Mouse (Mus musculus) embryonic facial prominence, embryonic 15.5 days (tissue): Measurements from ENCODE around the gene Adap2. TPM values are rescaled to one million over a fixed set of nuclear protein-coding genes. Genes with fewer than 3 reads are reported as not detected.
A peak's percentile ranks its signal among the peaks of the same experiment; 100 is the strongest.

Source experiments
- ATAC-seq: fragments of 200-750 bp; cut with Nextera tagmentation; 2 replicates; pipeline ENCODE4 v1.8.0; 2017; ENCODE audit warnings: low read depth, moderate TSS enrichment; ENCODE audit not compliant: insufficient number of reproducible peaks, low FRiP score, low TSS enrichment
- H3K27ac ChIP-seq: fragments of 300-500 bp; sonication (generic); replicated peaks from 2 replicates; pipeline ENCODE4 v1.5.1; 2015; ENCODE audit warnings: mild to moderate bottlenecking, inconsistent platforms
- H3K27me3 ChIP-seq: fragments of 300-500 bp; sonication (generic); 2 replicates; pipeline ENCODE4 v1.6.1; 2015; ENCODE audit warnings: inconsistent platforms
- H3K36me3 ChIP-seq: fragments of 300-500 bp; sonication (generic); 2 replicates; pipeline ENCODE4 v1.6.1; 2015; ENCODE audit warnings: mild to moderate bottlenecking, inconsistent platforms
- H3K4me1 ChIP-seq: fragments of 300-500 bp; sonication (generic); 2 replicates; pipeline ENCODE4 v1.6.1; 2015; ENCODE audit warnings: inconsistent platforms
- H3K4me2 ChIP-seq: fragments of 300-500 bp; sonication (generic); replicated peaks from 2 replicates; pipeline ENCODE4 v1.6.1; 2015; ENCODE audit warnings: mild to moderate bottlenecking, inconsistent platforms
- H3K4me3 ChIP-seq: fragments of 300-500 bp; sonication (generic); replicated peaks from 2 replicates; pipeline ENCODE4 v1.5.1; 2015; ENCODE audit warnings: mild to moderate bottlenecking, inconsistent platforms
- H3K9ac ChIP-seq: fragments of 300-500 bp; sonication (generic); 2 replicates; pipeline ENCODE4 v1.6.1; 2015; ENCODE audit warnings: inconsistent platforms
- H3K9me3 ChIP-seq: fragments of 300-500 bp; sonication (generic); replicated peaks from 2 replicates; pipeline ENCODE4 v1.6.1; 2016; ENCODE audit warnings: inconsistent platforms
- WGBS: fragments of 180-500 bp; shearing (Covaris S2); methylation state at CpG from one replicate; pipeline ENCODE4 v1.1.7; 2015; 5-methylcytosine and 5-hydroxymethylcytosine counted together
- polyA plus RNA-seq: library from polyadenylated mRNA; unstranded; fragments of >200 nt; fragmentation: Nextera tagmentation; extraction: Ambion mirVana; gene quantifications from 2 replicates; pipeline ENCODE4 v1.2.1, GENCODE M21; 2015

Adap2 gene
- 2.4 and 3.0 TPM in 2 replicates for polyA plus RNA-seq

DNA sequence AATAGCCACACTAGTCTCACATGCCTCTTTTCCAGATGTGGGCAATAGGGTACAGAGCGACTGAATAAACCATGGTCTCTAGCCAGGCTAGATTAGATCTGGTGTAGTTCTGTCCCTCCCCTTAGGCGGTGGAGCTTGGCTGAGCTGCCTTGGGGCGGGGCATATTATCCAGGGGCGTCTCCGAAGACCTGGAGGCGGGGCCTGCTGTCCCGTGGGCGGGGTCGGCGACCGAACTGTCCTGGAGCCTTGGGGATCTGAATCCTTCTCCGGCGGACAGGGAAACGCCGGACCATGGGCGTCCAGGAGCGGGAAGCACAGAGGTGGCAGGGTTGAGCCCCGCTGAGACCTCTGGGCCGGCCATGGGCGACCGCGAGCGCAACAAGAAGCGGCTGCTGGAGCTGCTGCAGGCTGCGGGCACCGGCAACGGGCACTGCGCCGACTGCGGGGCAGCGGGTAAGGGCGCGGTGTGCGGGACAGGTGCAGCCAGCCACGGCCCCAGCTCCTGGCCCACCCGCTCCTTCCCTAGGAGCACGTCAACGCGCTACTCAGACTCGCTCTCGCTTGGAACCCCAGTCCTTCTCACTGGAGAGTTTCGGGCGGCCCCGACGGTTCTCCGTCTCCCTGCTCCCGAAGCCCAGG lies at the start of gene Adap2:
Gene Adap2 (plus strand): TSS at position 249 of the 639 bp plus-strand sequence.
- peak; percentile 85 for ATAC-seq
- H3K27ac ChIP-seq, result no peak within 1 kb of the TSS
- no peaks in the 10 kb centered on the region for H3K9me3 ChIP-seq
- H3K4me3 ChIP-seq, result peak within 1 kb of the TSS; percentile 54
- WGBS, result under 1% methylated on average over 47 of the region's 47 CpGs
- H3K9ac ChIP-seq, result 0 out of 2 replicates have a peak within 1 kb of the TSS, but pooled peaks have one; percentile 9
- peaks cover 8% of the 10 kb centered on the region for H3K4me1 ChIP-seq
- H3K4me2 ChIP-seq, result peak within 1 kb of the TSS; percentile 83
- no peaks in the 10 kb centered on the region for H3K36me3 ChIP-seq
- peaks cover 55% of the 10 kb centered on the region for H3K27me3 ChIP-seq

DNA sequence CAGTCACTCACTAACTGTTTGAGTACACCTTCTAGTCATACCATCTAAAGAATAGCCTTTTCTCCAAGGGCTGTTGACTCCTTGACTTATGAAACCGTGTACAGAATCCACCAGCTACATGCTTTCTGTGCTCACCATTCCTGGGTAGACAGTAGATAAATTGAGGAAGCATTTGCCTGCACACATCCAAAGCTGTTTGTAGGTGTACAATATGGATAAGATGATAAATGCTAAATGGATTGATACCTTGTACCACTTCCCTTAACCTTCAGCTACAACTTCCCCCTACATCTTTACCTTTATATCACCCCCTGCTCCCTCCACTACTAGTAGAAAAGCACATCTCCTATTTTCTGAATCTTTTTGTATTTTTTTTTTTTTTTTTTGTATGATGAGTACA lies 49.5 kb upstream of the Adap2 start:
- ATAC-seq, result no peak
- Histone ChIP-seq H3K4me2 (no peak overlapping the region), H3K9me3 (no peaks in the 10 kb centered on the region), H3K36me3 (peaks cover 51% of the 10 kb centered on the region), H3K9ac (no peak overlapping the region), H3K4me3 (no peak overlapping the region), H3K4me1 (no peaks in the 10 kb centered on the region), H3K27me3 (no peaks in the 10 kb centered on the region), H3K27ac (no peak overlapping the region)
- 91% methylated on average over 1 of the region's 1 CpGs for WGBS

DNA sequence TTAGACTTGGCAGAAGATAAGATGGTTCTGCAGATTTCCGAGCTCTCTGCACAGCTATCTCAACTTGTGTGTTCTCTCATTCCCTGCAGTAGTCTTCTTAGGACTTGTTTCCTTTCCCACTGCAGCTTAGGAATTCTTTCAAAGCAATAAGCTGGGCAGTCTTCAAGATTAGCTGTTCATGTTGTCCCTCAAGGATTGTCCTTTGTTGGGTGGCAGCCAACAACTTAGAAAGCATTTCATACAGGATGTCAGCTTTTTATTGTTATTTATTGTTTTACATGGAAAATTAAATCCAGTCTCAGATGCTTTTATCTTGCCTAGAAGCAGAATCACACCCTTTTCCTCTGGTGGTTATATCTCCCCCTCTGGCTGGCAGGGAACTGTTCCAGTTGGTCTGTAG lies 37.5 kb upstream of the Adap2 start:
- WGBS, result 71% methylated on average over 1 of the region's 1 CpGs
- H3K4me1 ChIP-seq, result no peaks in the 10 kb centered on the region
- no peak overlapping the region for H3K9ac ChIP-seq
- peaks cover 64% of the 10 kb centered on the region for H3K36me3 ChIP-seq
- no peaks in the 10 kb centered on the region for H3K9me3 ChIP-seq
- H3K27ac ChIP-seq, result no peak overlapping the region
- H3K4me2 ChIP-seq, result no peak overlapping the region
- no peak overlapping the region for H3K4me3 ChIP-seq
- no peak for ATAC-seq
- H3K27me3 ChIP-seq, result no peaks in the 10 kb centered on the region

DNA sequence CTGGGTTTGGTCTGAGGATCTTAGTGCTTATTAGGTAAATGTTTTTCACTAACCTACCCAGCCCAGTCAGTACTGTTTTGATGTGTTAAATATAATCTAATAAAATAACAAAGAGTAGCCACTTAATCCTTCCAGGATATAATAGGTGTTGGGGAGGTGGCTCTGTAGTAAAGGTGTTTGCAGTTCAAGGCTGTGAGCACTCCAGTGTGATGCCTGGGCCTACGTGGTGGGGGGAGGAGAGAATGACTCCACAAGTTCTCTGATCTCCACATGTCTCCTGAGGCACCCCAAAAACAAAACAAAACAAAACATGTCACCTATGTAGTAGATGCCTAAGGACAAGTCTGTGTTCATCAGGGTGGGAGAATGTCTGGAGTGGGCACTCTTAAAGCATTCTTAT lies 21.9 kb upstream of the Adap2 start:
- no peaks in the 10 kb centered on the region for H3K27me3 ChIP-seq
- no peak for ATAC-seq
- 82% methylated on average over 1 of the region's 1 CpGs for WGBS

DNA sequence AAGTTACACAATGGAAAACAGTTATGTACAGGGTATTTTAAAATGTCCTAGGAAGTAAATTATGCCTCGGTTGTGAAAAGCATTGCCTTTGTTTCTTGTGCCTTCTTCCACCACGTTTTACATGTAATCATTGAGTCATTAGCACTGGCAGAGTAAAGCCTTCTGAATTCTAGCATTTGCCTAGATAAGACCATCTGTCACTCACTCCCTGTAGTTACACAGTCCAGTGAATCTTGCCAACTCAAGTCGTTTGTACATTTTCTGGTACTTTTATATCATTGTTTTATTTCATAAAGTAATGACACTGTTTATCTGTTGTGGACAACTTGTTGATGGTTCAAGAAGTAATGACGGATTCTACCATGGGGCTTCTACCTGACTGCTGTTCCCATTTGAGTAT lies 19.2 kb upstream of the Adap2 start:
- Histone ChIP-seq H3K4me3 (no peak overlapping the region), H3K9ac (no peak overlapping the region), H3K36me3 (peaks cover 48% of the 10 kb centered on the region), H3K4me1 (no peaks in the 10 kb centered on the region), H3K9me3 (no peaks in the 10 kb centered on the region), H3K4me2 (no peak overlapping the region), H3K27me3 (no peaks in the 10 kb centered on the region), H3K27ac (no peak overlapping the region)
- ATAC-seq, result no peak
- 71% methylated on average over 4 of the region's 4 CpGs for WGBS

More for the DNA sequence above, 21.9 kb upstream of the Adap2 start:
- Histone ChIP-seq H3K9me3 (no peaks in the 10 kb centered on the region), H3K4me2 (no peak overlapping the region), H3K36me3 (peaks cover 59% of the 10 kb centered on the region), H3K9ac (no peak overlapping the region), H3K27ac (no peak overlapping the region), H3K4me1 (no peaks in the 10 kb centered on the region), H3K4me3 (no peak overlapping the region)

DNA sequence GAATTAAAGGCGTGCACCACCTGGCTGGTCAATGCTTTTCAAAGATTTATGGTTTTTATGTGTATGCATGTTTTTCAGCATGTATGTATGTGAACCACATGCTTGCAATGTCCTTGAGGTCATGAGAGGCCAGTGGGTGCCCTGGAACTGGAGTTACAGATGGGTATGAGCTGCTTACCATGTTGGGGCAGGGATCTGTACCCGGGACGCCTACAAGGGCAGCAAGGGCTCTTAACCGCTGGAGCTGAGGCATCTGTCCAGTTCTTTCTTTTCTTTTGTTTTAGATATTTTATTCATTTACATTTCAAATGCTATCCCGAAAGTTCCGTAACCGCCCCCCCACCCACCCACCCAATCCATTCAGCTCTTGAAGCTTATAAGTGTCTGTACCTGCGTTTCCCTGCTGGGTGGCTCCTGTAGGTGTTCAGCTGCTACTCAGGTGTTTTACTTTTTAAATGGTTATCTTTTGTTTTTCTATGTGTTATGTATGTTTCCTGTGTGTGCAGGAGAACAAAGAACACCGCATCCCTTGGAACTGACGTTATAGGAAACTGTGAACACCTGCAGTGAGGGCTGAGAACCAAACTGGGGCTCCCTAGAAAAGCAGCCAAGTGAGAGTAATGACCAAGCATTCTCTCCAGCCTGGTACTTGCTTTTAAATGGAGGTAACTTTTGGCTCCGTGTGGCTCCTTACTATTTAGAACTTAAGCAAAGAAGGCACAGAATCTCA lies 17.8 kb upstream of the Adap2 start:
- Histone ChIP-seq H3K9ac (no peak overlapping the region), H3K4me3 (no peak overlapping the region), H3K4me1 (0 out of 2 replicates have a peak, but pooled peaks cover 2% of the 10 kb centered on the region), H3K27me3 (no peaks in the 10 kb centered on the region), H3K36me3 (peaks cover 40% of the 10 kb centered on the region), H3K27ac (no peak overlapping the region), H3K4me2 (no peak overlapping the region), H3K9me3 (no peaks in the 10 kb centered on the region)
- 88% methylated on average over 11 of the region's 11 CpGs for WGBS
- no peak for ATAC-seq

DNA sequence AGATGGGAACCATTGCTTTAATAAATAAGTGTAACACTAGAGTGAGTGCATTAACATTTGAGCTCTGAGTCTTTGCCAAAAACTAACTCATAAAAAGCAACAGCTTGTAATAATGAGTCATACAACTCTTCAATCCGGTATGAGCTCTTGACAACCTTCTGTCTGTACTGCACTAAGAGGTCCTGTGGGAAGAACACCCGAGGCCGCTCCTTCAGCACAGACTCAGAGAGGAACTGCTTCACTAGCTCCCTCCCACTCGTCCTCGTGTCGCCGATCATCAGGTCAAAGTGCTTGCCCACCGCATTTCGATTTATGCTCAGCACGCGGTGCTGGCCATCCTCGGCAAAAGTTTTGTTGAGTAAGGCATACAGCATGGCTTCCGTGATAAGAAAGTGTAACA lies 17.1 kb upstream of the Adap2 start:
- no peaks in the 10 kb centered on the region for H3K27me3 ChIP-seq

DNA sequence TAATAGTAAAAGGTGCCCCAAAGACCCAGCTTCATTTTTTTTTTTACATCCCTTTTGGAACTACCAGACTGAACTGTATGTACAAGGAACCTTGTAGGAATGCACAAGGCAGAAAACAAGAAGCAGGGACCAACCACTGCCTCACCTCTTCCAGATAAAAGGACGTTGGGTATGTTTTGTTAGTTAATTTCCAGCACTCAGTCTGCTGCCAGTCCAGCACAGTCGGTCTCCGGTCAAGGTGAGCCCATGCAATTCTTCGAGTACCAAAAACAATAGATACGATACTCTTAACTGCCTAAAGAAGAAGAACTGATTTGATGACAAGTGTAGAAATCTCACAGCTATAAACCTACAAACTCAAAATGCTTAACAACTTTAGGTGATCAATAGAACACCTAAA lies 16.1 kb upstream of the Adap2 start:
- peaks cover 8% of the 10 kb centered on the region for H3K4me1 ChIP-seq
- H3K27ac ChIP-seq, result no peak overlapping the region
- H3K27me3 ChIP-seq, result no peaks in the 10 kb centered on the region
- H3K36me3 ChIP-seq, result peaks cover 26% of the 10 kb centered on the region
- H3K4me3 ChIP-seq, result no peak overlapping the region
- H3K9ac ChIP-seq, result no peak overlapping the region
- no peak overlapping the region for H3K4me2 ChIP-seq
- H3K9me3 ChIP-seq, result no peaks in the 10 kb centered on the region
- ATAC-seq, result no peak
- 90% methylated on average over 5 of the region's 5 CpGs for WGBS

More for the DNA sequence above, 17.1 kb upstream of the Adap2 start:
- WGBS, result 90% methylated on average over 13 of the region's 13 CpGs
- Histone ChIP-seq H3K4me1 (0 out of 2 replicates have a peak, but pooled peaks cover 3% of the 10 kb centered on the region), H3K27ac (no peak overlapping the region), H3K4me2 (no peak overlapping the region), H3K36me3 (peaks cover 35% of the 10 kb centered on the region), H3K4me3 (no peak overlapping the region), H3K9ac (no peak overlapping the region), H3K9me3 (no peaks in the 10 kb centered on the region)
- no peak for ATAC-seq

DNA sequence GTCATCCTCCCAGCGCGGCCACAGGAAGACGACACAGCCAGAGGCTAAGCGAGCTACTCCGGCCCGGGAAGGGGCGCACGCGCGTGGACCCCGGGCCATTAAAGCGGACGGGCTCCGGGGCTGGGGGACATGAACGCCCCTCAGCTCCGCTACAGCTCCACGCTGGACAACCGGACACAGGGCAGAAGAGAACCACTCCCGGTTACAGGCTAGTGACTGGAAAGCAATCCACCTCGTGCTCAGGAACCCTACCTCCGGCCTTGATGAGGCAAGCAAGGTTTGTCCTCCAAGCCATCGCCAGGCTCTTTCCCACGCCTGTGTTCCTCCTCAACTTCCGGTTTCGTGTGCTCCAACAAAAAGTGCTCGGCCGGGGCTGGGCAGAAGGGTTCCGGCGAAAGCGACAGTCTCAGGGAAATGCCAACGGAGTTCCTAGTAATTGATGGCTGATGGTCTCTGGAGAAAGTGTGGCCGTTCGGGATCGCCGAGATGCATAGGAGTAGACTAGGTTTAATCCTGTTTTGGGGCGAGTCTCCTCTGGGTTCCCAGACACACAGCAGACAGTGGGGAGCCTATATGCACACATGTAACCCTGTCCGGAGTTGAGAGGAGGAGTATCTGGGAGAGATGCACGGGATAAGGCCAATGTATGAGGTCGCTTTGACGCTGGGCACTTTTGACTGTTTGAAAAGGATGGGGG lies 11.9 kb upstream of the Adap2 start, which contains the start of gene Tefm:
Gene Tefm (minus strand): TSS at position 351 of the 697 bp plus-strand sequence.
- Histone ChIP-seq H3K4me3 (peak within 1 kb of the TSS; percentile 83), H3K9ac (peak within 1 kb of the TSS; percentile 84), H3K27ac (peak within 1 kb of the TSS; percentile 88), H3K36me3 (peaks cover 4% of the 10 kb centered on the region; the same call in 1 of the 2 replicates), H3K4me1 (peaks cover 13% of the 10 kb centered on the region), H3K4me2 (peak within 1 kb of the TSS; percentile 67), H3K9me3 (no peaks in the 10 kb centered on the region), H3K27me3 (no peaks in the 10 kb centered on the region)
- ATAC-seq, result peak; percentile 89
- under 1% methylated on average over 40 of the region's 40 CpGs for WGBS

DNA sequence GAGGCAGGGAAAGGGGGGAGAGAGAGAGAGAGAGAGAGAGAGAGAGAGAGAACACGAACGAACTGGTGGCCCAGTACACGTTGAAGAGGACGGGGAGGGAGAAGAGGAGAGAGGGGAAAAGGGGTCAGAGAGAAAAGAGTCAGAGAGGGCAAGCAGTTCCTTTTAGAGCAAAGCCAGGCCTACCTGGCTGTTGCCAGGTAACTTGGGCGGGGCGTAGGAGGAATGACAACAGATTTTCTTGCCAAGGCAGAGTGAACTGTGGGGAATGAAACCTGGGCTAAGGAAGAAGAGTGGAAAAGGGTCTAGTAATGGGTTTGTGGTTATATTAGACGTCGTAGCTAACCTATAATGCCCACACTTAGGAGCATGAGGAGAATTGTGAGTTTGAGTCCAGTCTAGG lies 11.0 kb upstream of the Adap2 start:
- 41% methylated on average over 8 of the region's 8 CpGs for WGBS
- Histone ChIP-seq H3K27ac (no peak overlapping the region), H3K4me3 (peak overlapping the region; percentile 83), H3K9me3 (no peaks in the 10 kb centered on the region), H3K27me3 (no peaks in the 10 kb centered on the region), H3K36me3 (0 out of 2 replicates have a peak, but pooled peaks cover 3% of the 10 kb centered on the region), H3K4me1 (peaks cover 13% of the 10 kb centered on the region), H3K4me2 (peak overlapping the region; percentile 67), H3K9ac (no peak overlapping the region)
- ATAC-seq, result no peak

DNA sequence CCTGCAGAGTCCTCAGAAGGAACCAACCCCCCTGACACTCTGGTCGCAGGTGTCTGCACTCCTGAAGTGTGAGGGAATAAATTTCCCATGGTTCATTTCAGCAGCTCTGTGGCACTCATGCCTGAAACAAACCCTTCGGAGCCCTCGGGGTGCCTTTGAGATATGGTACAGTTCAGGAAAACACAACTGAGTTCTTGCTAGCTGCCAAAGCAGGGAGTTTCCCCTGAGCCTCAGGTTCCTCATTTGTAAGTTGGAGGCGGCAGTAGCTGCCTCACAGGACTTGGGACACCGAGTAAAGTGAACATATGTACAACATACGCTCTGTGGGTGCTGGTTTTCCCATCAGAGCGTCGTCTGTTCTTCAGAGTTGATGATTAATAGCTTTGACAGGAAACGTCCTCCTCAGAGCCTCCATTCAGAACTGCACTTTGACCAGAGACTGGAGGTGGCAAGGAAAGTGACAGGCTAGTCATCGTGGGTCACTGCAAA lies 8.1 kb upstream of the Adap2 start:
- Histone ChIP-seq H3K9me3 (no peaks in the 10 kb centered on the region), H3K27ac (no peak overlapping the region), H3K27me3 (0 out of 2 replicates have a peak, but pooled peaks cover 4% of the 10 kb centered on the region), H3K36me3 (no peaks in the 10 kb centered on the region), H3K4me2 (no peak overlapping the region), H3K9ac (no peak overlapping the region), H3K4me1 (peaks cover 13% of the 10 kb centered on the region), H3K4me3 (no peak overlapping the region)
- 48% methylated on average over 10 of the region's 10 CpGs for WGBS
- ATAC-seq, result no peak
